Mouse (Mus musculus) G1E (cell line): Measurements from ENCODE around the gene Rnf111. TPM values are rescaled to one million over a fixed set of nuclear protein-coding genes. Genes with fewer than 3 reads are reported as not detected.

ENCODE experiments used
- ATAC-seq: 2 replicates; pipeline ENCODE4 v1.8.0; 2016; ENCODE audit warnings: mild to moderate bottlenecking; ENCODE audit not compliant: insufficient number of reproducible peaks, poor library complexity, low FRiP score, severe bottlenecking; ENCODE audit errors: extremely low read depth
- DNase-seq: peaks from one replicate; pipeline ENCODE4 v3.0.0; 2012; ENCODE audit warnings: low spot score
- H3K27me3 ChIP-seq: 2 replicates; pipeline ENCODE4 v1.6.1; 2012; ENCODE audit warnings: mild to moderate bottlenecking, low read length, inconsistent platforms; ENCODE audit not compliant: insufficient read depth
- H3K36me3 ChIP-seq: replicated peaks from 2 replicates; pipeline ENCODE3; 2012; ENCODE audit warnings: mild to moderate bottlenecking, inconsistent platforms
- H3K4me1 ChIP-seq: 2 replicates; pipeline ENCODE4 v1.6.1; 2012; ENCODE audit warnings: low read depth, low read length, inconsistent platforms, mixed read lengths; ENCODE audit not compliant: insufficient read depth
- H3K4me3 ChIP-seq: 2 replicates; pipeline ENCODE4 v1.5.1; 2012; ENCODE audit warnings: low read depth, mild to moderate bottlenecking, inconsistent platforms, low read length, moderate library complexity, mixed read lengths
- H3K9me3 ChIP-seq: replicated peaks from 2 replicates; pipeline ENCODE4 v1.6.1; 2012; ENCODE audit warnings: inconsistent platforms
- CTCF ChIP-seq: IDR thresholded peaks from 2 replicates; pipeline ENCODE4 v1.5.1; 2012; ENCODE audit warnings: low read depth, low read length, inconsistent platforms, mixed read lengths
- GATA1 ChIP-seq: IDR thresholded peaks from 2 replicates; pipeline ENCODE4 v1.6.1; 2012; ENCODE audit warnings: borderline replicate concordance, low read length, inconsistent platforms, mixed read lengths
- GATA2 ChIP-seq: IDR thresholded peaks from 2 replicates; pipeline ENCODE4 v1.6.1; 2012; ENCODE audit warnings: low read depth, low read length, inconsistent platforms, borderline replicate concordance
- POLR2AphosphoS5 ChIP-seq: IDR thresholded peaks from 2 replicates; pipeline ENCODE4 v1.6.1; 2012; ENCODE audit warnings: low read depth, low read length, inconsistent platforms; ENCODE audit not compliant: insufficient replicate concordance
- TAL1 ChIP-seq: conservative IDR thresholded peaks from 2 replicates; pipeline ENCODE4 v1.6.1; 2012; ENCODE audit warnings: low read depth, low read length, inconsistent platforms, mixed read lengths
- polyA plus RNA-seq: library from polyadenylated mRNA; stranded (reverse); fragments of >175 nt; gene quantifications from 2 replicates; pipeline ENCODE4 v1.2.3, GENCODE M21; 2012
- total RNA-seq, 2 experiments: library from RNA; stranded (forward) in 1 of 2; stranded (reverse) in 1 of 2; fragments of 200-1000 nt in 1 of 2; fragments of >200 nt in 1 of 2; fragmentation: Nextera tagmentation in 1 of 2; gene quantifications; 2 replicates each; pipeline ENCODE4 v1.2.3; 2014 to 2017

The Rnf111 gene
- total and polyA plus RNA-seq, 3 experiments = 7.3 to 76.5 (median 39.4) TPM

DNA sequence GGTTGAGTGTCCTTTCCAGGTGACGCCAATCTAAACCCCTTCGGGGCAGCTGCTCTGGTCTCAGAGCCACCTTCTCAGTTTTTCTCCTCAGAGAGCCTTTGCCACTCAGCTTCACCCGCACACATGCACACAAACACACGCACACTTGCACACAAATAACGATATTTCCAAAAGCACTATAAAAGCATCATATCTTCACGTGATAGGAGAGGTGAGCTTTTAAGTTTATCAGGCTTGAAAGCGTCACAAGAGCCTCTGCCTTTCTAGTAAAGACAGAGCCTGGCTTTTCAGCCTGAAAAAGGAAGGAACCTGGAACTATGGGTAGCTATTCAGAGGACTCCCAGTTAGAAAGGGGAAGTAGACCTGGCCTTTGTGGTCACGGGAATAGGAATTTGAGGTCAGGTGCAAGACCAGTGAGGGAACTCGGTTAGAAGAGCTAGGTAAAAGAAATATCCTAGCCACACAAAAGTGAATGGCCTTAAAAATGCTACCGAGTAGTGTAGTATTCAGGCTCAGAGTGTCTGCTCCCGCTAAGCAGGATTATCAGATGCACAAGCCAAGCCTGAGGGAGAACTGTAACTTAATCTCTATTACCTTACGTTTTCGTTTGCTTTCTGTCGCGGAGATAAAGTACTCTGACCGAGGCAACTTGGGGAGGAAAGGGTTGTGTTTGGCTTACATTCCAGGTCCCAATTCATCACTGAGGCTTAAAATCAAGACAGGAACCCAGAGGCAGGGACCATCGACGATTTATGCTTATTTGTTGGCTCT lies 118.4 kb downstream of the Rnf111 start:
- H3K4me3 ChIP-seq = no peak overlapping the region
- no peaks in the 10 kb centered on the region for H3K36me3 ChIP-seq
- DNase-seq (no peak), ATAC-seq (no peak)
- H3K9me3 ChIP-seq = no peaks in the 10 kb centered on the region
- peaks cover 18% of the 10 kb centered on the region for H3K27me3 ChIP-seq
- H3K4me1 ChIP-seq = peaks cover 12% of the 10 kb centered on the region
- TF ChIP-seq GATA2 (no peak), POLR2AphosphoS5 (no peak), CTCF (no peak), TAL1 (no peak), GATA1 (no peak)

DNA sequence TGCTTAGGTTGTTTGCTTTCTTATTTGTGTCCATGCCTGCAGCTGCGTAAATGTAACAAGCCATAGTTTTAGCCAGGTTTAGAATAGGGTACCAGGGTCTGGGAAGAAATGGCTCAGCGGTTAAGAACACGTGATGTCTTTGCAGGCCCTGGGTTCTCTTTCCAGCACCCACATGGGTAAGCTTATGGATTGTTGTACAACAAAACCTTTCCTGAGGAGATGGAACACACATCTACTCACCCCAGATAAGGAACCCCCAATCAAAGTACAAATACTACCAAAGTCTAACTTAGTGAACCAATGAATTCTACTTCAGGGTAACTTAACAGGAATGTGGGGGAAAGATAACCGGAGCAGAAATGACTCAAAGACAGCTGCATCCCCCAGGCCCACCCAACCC lies 119.0 kb downstream of the Rnf111 start:
- no peaks in the 10 kb centered on the region for H3K9me3 ChIP-seq
- H3K4me3 ChIP-seq = no peak overlapping the region
- H3K4me1 ChIP-seq = peaks cover 12% of the 10 kb centered on the region
- no peaks in the 10 kb centered on the region for H3K36me3 ChIP-seq
- TF ChIP-seq TAL1 (no peak), GATA1 (no peak), CTCF (no peak), POLR2AphosphoS5 (no peak), GATA2 (no peak)
- DNase-seq = no peak
- no peak for ATAC-seq
- H3K27me3 ChIP-seq = peaks cover 14% of the 10 kb centered on the region

- H3K36me3 ChIP-seq = no peaks in the 10 kb centered on the region
- ATAC-seq (no peak), DNase-seq (no peak)
- peaks cover 13% of the 10 kb centered on the region; the same call in 1 of the 2 replicates for H3K27me3 ChIP-seq
- TF ChIP-seq POLR2AphosphoS5 (no peak), TAL1 (no peak), GATA2 (no peak), GATA1 (no peak), CTCF (no peak)
- H3K9me3 ChIP-seq = no peaks in the 10 kb centered on the region
- H3K4me3 ChIP-seq = no peak overlapping the region
- H3K4me1 ChIP-seq = peaks cover 12% of the 10 kb centered on the region
Measured at GRCm38 (mm10) chr9:70383750-70384149, 119.8 kb downstream of the Rnf111 start.

- Histone ChIP-seq H3K36me3 (no peaks in the 10 kb centered on the region), H3K4me1 (peaks cover 12% of the 10 kb centered on the region), H3K27me3 (peaks cover 18% of the 10 kb centered on the region), H3K9me3 (no peaks in the 10 kb centered on the region), H3K4me3 (no peak overlapping the region)
- DNase-seq (no peak), ATAC-seq (no peak)
- TF ChIP-seq TAL1 (no peak), POLR2AphosphoS5 (no peak), CTCF (no peak), GATA1 (no peak), GATA2 (no peak)
Measured at GRCm38 (mm10) chr9:70382091-70382490, 121.4 kb downstream of the Rnf111 start.

DNA sequence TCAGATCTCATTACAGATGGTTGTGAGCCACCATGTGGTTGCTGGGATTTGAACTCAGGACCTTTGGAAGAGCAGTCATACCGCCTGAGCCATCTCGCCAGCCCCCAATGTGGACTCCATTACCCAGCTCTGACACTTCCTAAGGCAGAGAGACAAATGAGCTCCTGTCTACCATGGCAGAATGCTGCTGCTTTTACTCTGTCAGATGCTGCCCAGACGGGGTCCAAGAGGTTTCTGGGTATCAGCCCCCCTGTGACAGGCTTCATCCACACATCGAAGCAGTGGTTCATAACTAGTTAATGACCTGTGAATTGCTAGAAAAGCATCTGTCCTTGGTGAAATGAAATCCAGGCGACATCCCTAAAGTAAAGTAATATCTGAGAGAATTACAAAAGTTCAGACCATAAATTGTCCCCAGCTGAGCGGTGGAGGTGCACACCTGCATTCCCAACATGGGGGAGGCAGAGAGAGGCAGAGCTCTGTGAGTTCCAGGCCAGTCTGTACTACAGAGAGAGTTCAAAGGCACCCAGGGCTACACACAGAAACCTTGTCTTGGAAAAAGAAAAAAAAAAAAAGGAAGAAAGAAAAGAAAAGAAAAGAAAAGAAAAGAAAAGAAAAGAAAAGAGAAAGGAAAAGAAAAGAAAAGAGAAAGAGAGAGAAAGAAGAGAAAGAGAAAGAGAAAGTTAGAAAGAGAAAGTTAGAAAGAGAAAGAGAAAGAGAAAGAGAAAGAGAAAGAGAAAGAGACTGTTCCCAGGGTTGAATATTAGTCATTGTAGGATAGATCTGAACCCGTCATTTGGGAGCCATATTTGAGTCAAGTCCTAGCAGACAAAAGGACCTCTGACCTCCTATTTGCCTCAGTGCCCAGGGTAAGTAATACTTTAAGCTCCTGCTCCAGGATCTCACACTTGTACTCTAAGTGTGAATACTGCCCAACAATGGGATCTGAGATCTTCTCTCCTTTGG lies 123.7 kb downstream of the Rnf111 start:
- DNase-seq (no peak), ATAC-seq (no peak)
- H3K4me1 ChIP-seq = peaks cover 4% of the 10 kb centered on the region; the same call in 1 of the 2 replicates
- H3K36me3 ChIP-seq = no peaks in the 10 kb centered on the region
- H3K9me3 ChIP-seq = no peaks in the 10 kb centered on the region
- no peak for TF ChIP-seq TAL1
- no peak for TF ChIP-seq POLR2AphosphoS5
- no peak for TF ChIP-seq CTCF
- TF ChIP-seq GATA2 = no peak
- TF ChIP-seq GATA1 = no peak
- no peak overlapping the region for H3K4me3 ChIP-seq
- peaks cover 12% of the 10 kb centered on the region for H3K27me3 ChIP-seq

Other genes starting within 250 kb of the Rnf111 start
- gene Ccnb2, start 82.2 kb downstream of the Rnf111 start, total RNA-seq (2014; fragmentation: Nextera tagmentation) = 117 and 131 TPM in 2 replicates
- gene Ccnb2, start 82.2 kb downstream of the Rnf111 start, total RNA-seq (2017) = 120 and 125 TPM in 2 replicates
- 66.3 and 77.8 TPM in 2 replicates for gene Ccnb2, start 82.2 kb downstream of the Rnf111 start, polyA plus RNA-seq
- 125 and 144 TPM in 2 replicates for gene Sltm, start 39.0 kb upstream of the Rnf111 start, total RNA-seq (2014; fragmentation: Nextera tagmentation)
- 62.9 and 73.9 TPM in 2 replicates for gene Sltm, start 39.0 kb upstream of the Rnf111 start, total RNA-seq (2017)
- 9.7 and 12.2 TPM in 2 replicates for gene Sltm, start 39.0 kb upstream of the Rnf111 start, polyA plus RNA-seq
- gene Gm10642, start 152.5 kb upstream of the Rnf111 start, total RNA-seq (2014; fragmentation: Nextera tagmentation) = 0.78 TPM in 1 of 2 replicates, not detected in the other
- 2.4 and 3.0 TPM in 2 replicates for gene Gm10642, start 152.5 kb upstream of the Rnf111 start, total RNA-seq (2017)
- gene Gm10642, start 152.5 kb upstream of the Rnf111 start, polyA plus RNA-seq = 0.87 and 1.1 TPM in 2 replicates
- 32.2 and 38.4 TPM in 2 replicates for gene Mindy2, start 153.4 kb upstream of the Rnf111 start, total RNA-seq (2014; fragmentation: Nextera tagmentation)
- gene Mindy2, start 153.4 kb upstream of the Rnf111 start, total RNA-seq (2017) = 48.3 and 50.7 TPM in 2 replicates
- 16.2 and 21.5 TPM in 2 replicates for gene Mindy2, start 153.4 kb upstream of the Rnf111 start, polyA plus RNA-seq
- gene Adam10, start 175.3 kb upstream of the Rnf111 start, total RNA-seq (2014; fragmentation: Nextera tagmentation) = 117 and 128 TPM in 2 replicates
- 34.6 and 45.9 TPM in 2 replicates for gene Adam10, start 175.3 kb upstream of the Rnf111 start, total RNA-seq (2017)
- 37.5 and 40.7 TPM in 2 replicates for gene Adam10, start 175.3 kb upstream of the Rnf111 start, polyA plus RNA-seq